Mouse (Mus musculus) cerebellum, adult (tissue): ENCODE measurements at regions not wholly inside any gene's neighbourhood (a gene's known extent, or its start where the extent isn't known, plus 50 kb on each side); places are given as distances from the start of the nearest gene placed in this dataset.

Experiments
- ATAC-seq: cut with Nextera tagmentation; 2 replicates; pipeline ENCODE4 v1.9.2; 2017; ENCODE audit warnings: mild to moderate bottlenecking, moderate library complexity, mixed read lengths; ENCODE audit not compliant: insufficient number of reproducible peaks, low FRiP score, low TSS enrichment

- ATAC-seq = no peak
Measured at GRCm38 (mm10) chr6:148719062-148719461, 112.2 kb downstream of the Ipo8 start.

GRCm38 (mm10) chr6:148710406-148710805, 120.9 kb downstream of the Ipo8 start:
- no peak for ATAC-seq

GRCm38 (mm10) chr6:148708389-148708788, 122.9 kb downstream of the Ipo8 start:
- ATAC-seq = no peak

- no peak for ATAC-seq
Measured at GRCm38 (mm10) chr6:148705711-148706110, 125.6 kb downstream of the Ipo8 start.

- ATAC-seq = no peak
Measured at GRCm38 (mm10) chr6:148693329-148693728, 137.9 kb downstream of the Ipo8 start.

GRCm38 (mm10) chr6:148687770-148688169, 143.5 kb downstream of the Ipo8 start:
- no peak for ATAC-seq

GRCm38 (mm10) chr6:148660152-148660551, 171.1 kb downstream of the Ipo8 start:
- no peak for ATAC-seq

GRCm38 (mm10) chr6:148653216-148653615, 178.1 kb downstream of the Ipo8 start:
- no peak for ATAC-seq

- no peak for ATAC-seq
Measured at GRCm38 (mm10) chr6:148652434-148652833, 178.8 kb downstream of the Ipo8 start.

GRCm38 (mm10) chr6:148647423-148648390, 183.6 kb downstream of the Ipo8 start:
- ATAC-seq = no peak

GRCm38 (mm10) chr6:148640595-148640994, 190.7 kb downstream of the Ipo8 start:
- no peak for ATAC-seq

- no peak for ATAC-seq
Measured at GRCm38 (mm10) chr6:148634148-148634547, 190.0 kb upstream of the Tmtc1 start.

- ATAC-seq = no peak
Measured at GRCm38 (mm10) chr6:148627090-148627605, 183.0 kb upstream of the Tmtc1 start.

GRCm38 (mm10) chr6:148623119-148623770, 179.1 kb upstream of the Tmtc1 start:
- no peak for ATAC-seq

- ATAC-seq = no peak
Measured at GRCm38 (mm10) chr6:148620034-148620433, 175.8 kb upstream of the Tmtc1 start.

GRCm38 (mm10) chr6:148615931-148616330, 171.7 kb upstream of the Tmtc1 start:
- no peak for ATAC-seq

GRCm38 (mm10) chr6:148615442-148615841, 171.3 kb upstream of the Tmtc1 start:
- ATAC-seq = no peak

GRCm38 (mm10) chr6:148608881-148609280, 164.7 kb upstream of the Tmtc1 start:
- no peak for ATAC-seq

- ATAC-seq = no peak
Measured at GRCm38 (mm10) chr6:148605226-148605625, 161.0 kb upstream of the Tmtc1 start.

GRCm38 (mm10) chr6:148604790-148605189, 160.6 kb upstream of the Tmtc1 start:
- ATAC-seq = 0 out of 2 replicates have a peak, but pooled peaks have one; percentile 67

- no peak for ATAC-seq
Measured at GRCm38 (mm10) chr6:148603878-148604277, 159.7 kb upstream of the Tmtc1 start.
